Mouse (Mus musculus) mouse embryonic stem cell (cell line): ENCODE measurements around the gene Cirbp.

ENCODE experiments used
- in situ Hi-C, 2 experiments: fragments of 300-500 bp; cut with MboI; formaldehyde crosslinking; loops; 1 replicate in 1 of 2; 3 replicates in 1 of 2; pipeline ENCODE4 v1.14.3; 2019 to 2020; ENCODE audit warnings: low sequenced_read_pairs in 2 of 2, low pct_unique_long_range_greater_than_20kb in 1 of 2, mixed read lengths in 1 of 2; ENCODE audit not compliant: unreplicated experiment in 1 of 2

Cirbp gene

DNA sequence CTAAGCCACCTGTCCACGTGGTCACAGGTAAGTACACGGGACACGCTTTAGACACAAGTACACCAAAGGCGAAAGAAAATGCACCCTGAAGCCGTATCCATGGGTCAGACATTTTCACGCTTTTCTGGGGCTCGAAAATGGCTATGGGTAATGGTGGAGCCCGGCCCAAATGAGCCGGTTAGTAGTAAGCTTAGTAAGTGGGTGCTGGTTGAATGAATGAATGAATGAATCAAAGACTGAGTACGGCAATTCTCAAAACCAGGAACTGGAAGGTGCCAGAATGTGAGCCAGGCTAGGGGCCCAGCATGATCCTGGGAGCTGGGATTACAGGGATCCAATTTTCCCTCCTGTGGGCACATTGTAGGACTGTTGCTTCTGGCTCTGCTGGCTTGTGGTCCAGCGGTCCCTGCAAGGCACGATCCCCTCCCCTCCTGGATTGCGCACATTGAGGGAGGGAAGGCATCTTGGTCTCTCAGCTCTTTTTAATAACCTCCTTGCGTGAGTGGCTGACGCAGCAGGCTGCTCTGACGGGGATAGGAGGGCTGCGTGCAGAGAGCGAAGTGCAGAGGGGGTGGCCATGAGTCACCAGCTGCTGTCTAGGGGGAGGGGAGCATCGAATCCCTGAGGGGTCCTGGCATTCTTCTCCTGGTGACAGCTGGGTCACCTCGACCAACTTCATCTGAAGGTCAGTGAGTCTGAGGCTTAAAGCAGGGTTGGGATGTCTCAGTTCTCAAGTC lies at the start of gene Cirbp:
Gene Cirbp (plus strand): TSS at position 594 of the 737 bp plus-strand sequence.
- in situ Hi-C loops, result no loop called here

DNA sequence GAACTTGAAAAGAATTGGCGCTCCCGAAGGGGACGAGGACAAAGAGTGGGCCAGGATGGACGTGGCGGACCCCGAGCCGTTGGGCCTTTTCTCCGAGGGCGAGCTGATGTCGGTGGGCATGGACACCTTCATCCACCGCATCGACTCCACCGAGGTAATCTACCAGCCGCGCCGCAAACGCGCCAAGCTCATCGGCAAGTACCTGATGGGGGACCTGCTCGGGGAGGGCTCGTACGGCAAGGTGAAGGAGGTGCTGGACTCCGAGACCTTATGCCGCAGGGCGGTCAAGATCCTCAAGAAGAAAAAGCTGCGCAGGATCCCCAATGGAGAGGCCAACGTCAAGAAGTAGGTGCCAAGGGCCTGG lies 49.2 kb upstream of the Cirbp start:
- in situ Hi-C loops, result no loop called here

DNA sequence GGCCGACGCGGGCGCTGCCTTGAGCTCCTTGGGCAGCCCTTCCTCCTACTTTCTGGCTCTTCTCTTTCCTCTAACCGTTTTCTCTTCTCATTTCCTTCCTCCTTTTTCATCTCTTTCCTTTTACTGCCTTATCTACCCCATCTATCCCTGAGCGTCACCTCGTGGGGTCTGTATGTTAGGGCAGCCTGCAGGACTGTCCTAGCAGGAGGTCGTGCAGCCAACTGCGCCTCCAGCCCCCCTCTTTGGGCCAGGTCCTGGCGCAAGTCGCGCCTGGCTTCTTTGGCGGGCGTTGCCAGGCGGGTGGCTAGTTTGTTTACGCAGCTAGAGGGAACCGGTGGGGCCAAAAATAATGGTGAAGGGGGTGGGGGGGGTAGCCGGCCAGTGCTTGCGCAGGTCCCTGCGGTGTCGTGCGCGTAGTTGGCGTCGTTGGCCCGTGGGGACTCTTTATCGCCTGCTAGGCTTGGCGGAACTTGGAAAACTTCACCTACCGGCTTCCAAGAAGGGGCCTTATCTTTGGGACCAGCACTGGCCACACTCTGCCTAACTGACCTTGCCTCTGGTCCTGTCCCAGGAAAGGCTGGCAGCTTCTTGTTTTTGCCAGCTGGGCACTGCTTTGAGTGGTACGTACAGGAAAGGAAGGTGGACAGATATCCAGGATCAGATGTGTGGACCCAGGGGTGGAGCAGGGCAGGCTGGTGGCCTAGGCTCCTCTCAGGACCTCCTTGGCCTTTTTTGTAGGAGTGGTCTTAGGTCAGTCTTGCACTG lies 48.7 kb upstream of the Cirbp start:
- in situ Hi-C loops, result no loop called here

DNA sequence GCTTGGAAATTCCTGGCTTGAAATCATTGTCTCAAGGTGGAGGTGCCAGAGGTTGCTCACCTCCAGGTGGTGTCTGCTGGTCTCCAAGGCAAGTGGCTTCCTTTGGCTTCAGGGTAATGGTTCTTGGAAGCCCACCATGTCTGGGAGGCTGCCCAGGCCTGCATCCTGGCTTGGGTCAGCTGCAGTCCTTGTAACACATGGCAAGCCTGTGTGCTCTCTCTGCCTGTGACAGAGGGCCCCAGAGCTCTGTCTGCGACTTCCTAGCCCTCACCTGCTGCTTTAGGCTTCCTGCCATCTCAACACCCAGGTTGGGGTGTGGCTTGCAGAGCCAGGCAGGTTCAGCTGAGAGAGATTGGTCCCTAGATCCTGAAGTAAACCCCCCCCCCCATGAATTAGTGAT lies 48.0 kb upstream of the Cirbp start:
- in situ Hi-C loops, result no loop called here

DNA sequence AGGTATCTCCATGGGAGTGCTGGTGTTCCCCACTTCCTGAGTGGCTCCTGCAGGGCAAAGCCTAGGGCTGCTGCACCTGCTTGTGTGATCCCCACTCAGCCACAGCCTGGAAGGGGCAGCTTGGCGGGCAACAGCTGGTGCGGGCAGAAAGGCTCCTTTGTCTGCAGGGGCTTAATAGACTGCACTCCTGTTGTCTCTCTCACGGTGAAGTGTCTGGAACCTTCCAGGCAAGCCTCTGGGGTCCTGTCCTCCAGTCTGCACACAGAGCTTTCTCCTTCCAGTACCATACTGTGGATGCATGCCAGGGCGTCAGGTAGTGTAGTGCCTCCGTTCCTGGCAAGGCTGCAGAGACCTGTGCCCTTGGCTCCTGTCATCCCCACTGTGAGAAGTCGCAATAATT lies 47.2 kb upstream of the Cirbp start:
- in situ Hi-C loops, result no loop called here

DNA sequence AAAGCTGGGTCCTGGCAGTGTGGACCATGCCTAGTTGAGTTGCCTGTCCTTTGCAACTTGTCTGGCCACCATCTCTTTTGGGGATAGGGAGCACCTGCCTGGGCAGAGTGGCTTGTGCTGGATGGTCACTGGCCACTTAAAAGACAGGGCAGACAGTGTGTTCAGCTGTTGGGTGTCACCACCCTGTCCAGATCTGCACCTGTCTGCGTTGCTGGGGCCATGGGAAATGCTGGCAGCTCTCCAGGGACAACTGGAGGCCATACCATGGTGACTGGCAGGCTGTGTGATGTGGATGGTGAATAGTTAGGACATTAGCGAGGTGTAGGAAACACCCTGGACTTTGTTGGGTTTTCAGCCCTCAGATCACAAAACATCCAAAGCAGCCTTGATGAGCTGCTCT lies 45.6 kb upstream of the Cirbp start:
- in situ Hi-C loops, result no loop called here

DNA sequence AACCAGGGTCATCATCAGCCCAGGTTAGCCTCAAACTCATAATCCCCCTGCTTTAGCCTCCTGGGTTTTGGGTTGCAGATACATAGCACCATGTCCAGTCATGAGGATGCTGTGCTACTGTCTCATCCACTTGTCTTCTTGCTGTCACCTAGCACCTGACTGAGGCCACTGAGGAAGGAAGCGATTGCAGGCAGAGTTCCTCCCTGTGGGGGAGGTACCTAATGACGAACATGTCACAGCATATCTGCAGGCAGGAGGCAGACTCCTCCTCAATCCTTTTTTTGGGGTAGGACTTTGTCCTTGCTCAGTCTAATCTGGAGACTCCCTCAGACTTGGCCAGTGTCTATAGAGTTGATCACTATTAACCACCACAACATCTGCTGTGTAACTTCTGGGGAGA lies 44.1 kb upstream of the Cirbp start:
- in situ Hi-C loops, result no loop called here

DNA sequence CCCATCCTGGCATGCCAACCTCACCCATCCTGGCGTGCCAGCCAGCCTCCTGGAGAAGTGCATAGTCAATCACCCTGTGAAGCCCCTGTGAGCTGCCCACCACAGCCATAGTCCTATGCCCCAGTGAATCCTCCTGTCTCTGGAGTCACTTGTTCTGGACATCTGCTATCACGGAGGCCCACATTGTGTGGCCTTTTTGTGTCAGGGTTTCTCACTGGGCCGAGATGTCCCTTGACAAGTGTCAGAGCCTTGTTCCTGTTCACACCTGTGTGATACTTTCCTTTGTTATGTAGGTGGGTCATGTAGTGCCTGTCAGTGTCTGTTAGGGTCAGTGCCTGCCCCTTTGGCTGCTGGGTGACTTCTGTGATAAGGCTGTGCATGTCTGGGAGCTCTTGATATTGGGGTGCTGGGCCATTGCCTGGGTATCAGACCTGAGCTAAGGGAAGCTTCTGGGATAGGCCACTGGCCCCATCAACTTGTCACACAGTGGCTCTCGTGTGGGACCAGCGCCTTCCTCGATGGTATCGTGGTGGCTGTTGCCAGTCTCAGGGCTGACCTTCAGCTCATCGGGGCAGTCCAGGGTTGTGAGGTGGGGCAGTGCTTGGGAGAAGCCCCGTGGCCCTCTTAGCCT lies 41.7 kb upstream of the Cirbp start:
- in situ Hi-C loops, result no loop called here

DNA sequence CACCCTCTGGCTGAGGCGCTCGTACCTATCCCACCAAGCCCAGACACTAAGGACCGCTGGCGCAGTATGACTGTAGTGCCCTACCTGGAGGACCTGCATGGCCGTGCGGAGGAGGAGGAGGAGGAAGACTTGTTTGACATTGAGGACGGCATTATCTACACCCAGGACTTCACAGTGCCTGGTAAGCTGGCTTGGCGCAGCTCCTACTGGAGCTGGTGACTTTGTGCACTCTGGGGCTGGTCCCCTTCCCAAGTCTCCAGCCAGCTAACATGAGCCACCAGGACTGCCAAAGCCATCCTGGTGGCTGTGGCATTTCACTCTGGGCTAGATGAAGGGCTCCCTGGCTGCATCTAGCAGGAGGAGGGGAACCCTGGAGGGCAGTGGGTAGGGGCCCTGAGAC lies 37.9 kb upstream of the Cirbp start:
- in situ Hi-C loops, result no loop called here

DNA sequence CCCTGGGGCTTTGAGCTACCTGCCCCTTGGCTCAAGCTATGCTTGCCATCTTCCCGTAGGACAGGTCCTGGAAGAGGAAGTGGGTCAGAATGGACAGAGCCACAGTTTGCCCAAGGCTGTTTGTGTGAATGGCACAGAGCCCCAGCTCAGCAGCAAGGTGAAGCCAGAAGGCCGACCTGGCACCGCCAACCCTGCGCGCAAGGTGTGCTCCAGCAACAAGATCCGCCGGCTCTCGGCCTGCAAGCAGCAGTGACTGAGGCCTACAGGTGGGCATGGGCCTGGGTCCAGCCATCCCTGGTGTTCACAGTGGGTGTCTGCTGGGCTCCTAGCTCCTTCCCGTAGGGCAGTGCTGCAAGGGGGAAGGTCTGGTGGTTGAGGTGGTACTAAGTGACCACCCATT lies 35.9 kb upstream of the Cirbp start:
- in situ Hi-C loops, result no loop called here

DNA sequence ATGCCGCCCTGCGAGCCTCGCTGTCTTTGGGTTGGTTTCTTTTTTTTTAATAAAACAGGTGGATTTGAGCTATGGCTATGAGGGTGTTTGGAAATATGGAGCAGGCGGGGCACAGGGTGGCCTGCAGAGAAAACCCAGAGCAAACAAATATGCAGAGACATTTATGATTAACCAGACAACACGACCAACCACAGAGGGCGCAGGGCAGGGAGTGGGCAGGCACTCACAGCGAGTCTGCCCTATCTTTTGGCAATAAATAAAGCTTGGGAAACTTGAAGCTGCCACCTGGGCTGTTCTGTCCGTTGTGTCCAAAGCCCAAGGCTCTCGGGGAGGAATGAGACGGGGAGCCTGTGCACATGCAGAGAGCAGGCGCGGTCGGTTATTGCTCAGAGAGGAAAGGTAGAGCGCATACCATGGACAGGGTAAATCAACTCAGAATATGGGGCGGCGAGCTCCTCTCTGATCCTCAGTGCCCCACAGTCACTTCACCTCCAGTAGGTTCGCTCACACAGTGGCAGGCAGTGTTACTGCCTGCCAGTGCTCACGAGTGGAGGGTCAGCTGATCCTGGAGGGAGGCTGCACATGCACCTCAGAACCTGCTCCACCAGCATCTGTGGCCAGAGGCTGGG lies 35.3 kb upstream of the Cirbp start:
- in situ Hi-C loops, result no loop called here

DNA sequence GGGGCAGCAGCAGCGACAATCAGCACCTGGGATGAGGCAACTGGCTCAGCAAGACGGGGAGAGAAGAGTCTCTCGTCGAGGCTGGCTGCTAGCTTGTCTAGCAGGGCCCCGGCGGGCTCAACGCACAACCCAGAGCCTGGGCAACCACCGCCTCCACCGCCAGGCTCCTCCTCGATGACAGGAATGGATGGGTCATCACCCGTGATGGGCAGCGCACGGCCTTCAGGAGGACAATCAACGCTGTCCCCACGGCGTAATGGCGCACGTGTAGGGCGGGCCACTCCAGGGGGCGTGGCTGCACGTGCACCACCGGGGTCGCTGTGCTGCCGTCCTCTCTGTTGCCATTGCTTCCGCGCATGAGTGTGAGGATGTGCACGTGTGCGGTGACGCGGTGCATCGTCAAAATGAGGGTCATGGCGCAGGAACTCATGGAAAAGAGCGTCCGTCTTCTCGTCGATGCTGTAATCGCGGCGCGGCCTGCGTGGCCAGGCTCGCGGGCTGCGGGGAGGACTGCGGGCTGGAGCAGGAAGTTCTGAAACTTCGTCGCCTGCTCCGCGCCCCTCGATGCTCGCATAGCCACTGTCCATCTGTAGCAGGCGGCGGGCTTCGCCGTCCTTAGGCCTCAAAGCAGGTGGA lies 34.4 kb upstream of the Cirbp start:
- in situ Hi-C loops, result no loop called here

DNA sequence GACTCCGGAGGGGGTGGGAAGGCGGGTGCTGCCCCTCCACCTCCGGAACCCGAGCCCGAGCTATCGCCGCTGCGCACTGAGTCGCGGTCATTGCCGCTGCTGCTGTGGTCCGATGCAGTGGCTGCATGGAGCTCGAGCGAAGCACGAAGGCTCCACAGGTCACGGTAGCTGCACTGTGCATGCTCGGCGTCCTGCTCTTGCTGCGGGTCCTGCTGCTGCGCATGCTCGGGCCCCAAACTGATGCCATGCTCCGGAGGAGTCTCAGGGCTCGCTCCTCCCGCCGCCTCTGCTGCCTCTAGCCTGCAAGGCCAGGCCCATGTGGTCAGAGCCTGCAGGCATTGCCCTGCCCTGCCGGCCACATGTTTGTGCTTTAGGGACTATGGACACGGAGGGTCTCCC lies 33.8 kb upstream of the Cirbp start:
- in situ Hi-C loops, result no loop called here

DNA sequence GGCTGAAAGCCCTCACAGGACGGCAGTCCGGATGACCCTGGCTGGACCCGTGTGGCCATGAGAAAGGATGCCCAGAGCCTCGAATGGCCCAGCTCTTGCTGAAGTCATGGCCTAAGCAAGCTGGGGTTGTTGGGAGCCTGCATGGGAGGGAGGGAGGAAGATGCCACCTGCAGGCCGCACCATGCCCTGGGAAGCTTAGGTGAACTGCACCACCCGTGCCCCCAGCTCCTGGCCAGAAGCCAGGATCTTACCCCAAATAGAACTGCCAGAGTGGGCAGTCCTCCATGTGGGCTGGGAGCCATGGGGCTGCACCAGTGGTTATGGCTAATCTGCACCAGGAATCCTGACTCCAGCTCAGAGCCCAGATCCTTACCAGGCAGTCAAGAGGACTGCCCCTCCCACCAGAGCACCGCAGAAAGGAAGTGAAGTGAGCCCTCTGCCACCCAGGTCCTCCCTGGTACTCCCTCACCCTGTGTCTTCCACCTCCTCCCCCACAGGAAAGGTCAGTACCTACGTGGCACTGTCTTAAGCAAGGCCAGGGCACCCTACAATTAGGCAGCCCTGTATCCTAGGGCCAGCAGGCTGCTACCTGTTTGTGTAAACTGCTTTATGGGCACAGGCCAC lies 32.4 kb upstream of the Cirbp start:
- in situ Hi-C loops, result no loop called here

DNA sequence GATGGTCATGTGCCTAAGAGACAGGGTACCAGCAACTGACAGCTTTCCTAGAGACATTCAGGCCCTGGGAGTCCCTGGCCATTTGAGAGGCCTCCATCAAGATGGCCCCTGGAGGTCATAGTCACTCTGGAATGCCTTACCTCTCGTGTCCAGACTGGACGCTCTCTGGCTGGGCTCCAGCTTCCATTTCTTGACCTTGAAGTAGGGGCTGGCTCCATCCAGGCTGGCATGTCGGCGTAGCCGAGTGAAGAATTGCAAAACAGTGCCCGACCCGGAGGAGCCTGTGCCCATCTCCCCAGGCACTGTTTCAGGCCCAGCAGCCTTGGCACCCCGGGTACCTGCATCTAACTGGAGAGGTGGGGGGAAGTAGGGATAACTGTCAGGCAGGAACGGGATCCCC lies 31.4 kb upstream of the Cirbp start:
- in situ Hi-C loops, result no loop called here

DNA sequence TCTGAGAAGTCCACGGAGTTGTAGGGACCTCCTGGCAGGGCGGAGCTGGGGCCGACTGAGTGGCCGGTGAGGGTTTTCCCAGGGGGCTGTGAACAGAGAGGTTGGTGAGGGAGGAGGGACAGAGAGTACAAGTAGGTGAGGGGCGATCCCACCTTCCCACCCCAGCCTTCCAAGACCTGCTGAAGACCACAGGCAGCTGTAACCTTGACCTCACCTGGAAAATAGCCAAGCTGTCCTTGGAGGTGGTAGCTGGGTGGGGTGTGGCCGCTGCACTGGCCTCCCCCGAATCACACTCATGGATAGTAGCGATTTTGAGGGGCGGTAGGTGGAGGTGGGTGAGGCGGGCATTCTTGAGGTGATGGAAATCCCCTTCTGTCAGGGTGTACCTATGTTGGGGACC lies 30.6 kb upstream of the Cirbp start:
- in situ Hi-C loops, result no loop called here

DNA sequence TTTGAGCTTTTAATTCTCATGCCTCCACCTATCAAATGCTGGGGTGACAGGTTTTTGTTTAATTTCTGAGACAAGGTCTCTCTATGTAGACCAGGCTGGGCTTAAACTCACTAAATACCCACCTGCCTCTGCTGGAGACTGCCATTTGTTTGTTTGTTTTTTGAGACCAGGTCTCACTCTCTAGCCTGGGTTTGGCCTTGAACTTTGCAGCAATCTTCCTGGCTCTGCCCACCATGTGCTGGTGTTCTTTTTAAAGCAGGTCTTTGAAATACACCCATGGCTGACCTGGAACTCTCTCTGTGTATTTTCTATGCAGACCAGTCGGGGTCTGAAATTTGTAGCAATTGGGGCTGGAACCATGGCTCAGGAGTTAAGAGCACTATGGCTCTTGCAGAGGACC lies 30.1 kb upstream of the Cirbp start:
- in situ Hi-C loops, result no loop called here

DNA sequence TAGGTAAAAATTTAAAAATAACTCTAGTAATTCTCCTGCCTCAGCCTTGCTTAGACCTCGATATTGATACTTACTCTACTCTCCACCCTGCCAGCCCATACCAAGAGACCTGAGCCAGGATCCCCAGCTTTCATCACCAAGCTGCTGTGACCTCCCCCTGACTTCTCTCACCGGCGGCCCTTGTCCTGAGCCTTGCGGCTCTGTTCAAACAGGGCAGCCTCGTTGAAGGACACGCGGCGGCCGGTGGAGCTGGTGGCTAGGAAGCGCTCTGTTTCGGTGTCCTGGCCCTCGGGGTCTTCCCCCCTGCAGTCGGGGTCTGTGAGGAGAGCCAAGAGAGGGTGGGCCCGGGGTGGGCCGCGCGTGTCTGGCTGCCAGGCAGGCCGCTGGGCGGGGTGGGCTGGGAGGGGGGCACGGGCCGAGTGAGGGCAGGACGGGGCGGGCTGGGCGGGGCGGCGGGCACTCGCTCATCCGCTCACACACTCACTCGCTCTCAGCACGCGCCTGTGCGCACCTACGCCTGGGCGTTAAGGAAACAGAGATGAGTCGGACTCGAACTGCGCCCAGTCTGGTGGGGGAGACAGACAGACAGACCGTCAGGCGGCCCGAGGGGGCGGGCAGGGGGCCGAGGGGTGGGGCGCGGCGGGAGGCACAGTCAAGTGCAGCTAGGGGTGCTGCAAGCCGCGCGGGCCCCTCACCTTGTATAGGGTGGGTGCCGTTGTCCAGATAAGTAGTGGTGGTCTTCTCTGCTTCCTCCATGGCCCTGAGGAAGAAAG lies 29.4 kb upstream of the Cirbp start:
- in situ Hi-C loops, result no loop called here
